Mouse (Mus musculus) adrenal gland, postnatal 25 days (tissue): ENCODE data around the gene Sec24c. TPM values are rescaled to one million over a fixed set of nuclear protein-coding genes. Genes with fewer than 3 reads are reported as not detected.
"Not testable (repeated sequence)": the region's sequence is repeated elsewhere in the genome, so short reads cannot be mapped to it uniquely, and the experiment has no call there.

ENCODE experiments used
- DNase-seq: peaks from one replicate; pipeline ENCODE4 v3.0.0; 2021; ENCODE audit warnings: mixed read lengths
- total RNA-seq: library from RNA; stranded (reverse); gene quantifications from 2 replicates; pipeline ENCODE4 v1.2.3, GENCODE M21; 2021

The Sec24c gene
- total RNA-seq, 1 experiment from 2014 or later: 125 TPM

GRCm38 (mm10) chr14:20698515-20698914 lies 24.4 kb downstream of the Sec24c start:
- DNase-seq: no peak

DNA sequence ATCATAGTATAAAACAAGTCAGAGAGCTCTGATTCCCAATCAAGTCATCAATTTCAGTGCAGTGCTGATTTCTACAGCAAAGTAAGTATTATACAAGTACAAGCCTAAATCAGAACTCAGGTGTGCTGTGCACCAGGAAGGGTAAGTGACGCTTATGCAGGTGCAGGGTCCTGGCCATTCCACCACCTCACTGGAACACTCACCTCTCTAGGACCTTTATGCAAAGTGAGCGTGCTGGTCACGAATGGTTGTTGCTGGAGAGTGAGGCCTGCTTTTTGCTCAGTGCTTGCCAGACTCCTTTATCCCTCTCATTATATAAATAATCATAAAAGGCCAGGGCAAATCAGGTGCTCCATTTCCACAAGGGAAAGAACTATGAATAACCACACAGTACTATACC lies 26.3 kb downstream of the Sec24c start:
- DNase-seq: no peak

- DNase-seq: no peak
These were observed 27.4 kb downstream of the Sec24c start for GRCm38 (mm10) chr14:20701554-20701953.

DNA sequence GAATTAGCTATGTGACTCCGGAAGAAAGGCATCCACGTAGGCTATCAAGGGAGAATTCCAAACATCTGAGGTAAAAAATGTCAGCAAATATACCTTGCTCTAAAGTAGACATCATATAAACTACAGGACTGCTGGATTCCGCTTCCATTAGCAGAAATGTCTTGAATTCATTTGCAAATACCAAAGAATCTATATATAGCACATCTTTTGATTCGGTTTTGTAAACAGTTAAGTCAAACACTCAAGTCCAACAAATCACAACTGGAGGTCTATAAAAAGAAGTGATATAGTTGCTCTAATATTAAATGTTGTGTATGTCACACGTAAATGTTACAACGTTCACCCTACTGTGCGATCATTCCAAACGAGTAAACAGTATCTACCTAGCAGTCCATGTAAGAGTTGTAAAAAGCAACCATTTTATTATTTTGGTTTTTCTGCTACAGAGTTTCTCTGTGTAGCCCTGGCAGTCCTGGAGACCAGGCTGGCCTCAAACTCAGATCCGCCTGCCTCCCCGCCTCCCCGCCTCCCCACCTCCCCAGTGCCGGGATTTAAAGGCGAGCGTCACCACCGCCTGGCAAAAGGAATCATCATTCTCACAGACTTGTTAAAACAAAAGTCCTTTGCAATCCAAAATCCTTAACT lies 28.1 kb downstream of the Sec24c start:
- no peak for DNase-seq

- DNase-seq: peak; percentile 92
These were observed 28.8 kb downstream of the Sec24c start, which contains the start of gene Chchd1 for GRCm38 (mm10) chr14:20702741-20703381. Gene Chchd1 (plus strand): TSS chr14:20703006.

GRCm38 (mm10) chr14:20703461-20703860 lies 29.4 kb downstream of the Sec24c start:
- not testable (repeated sequence) for DNase-seq

DNA sequence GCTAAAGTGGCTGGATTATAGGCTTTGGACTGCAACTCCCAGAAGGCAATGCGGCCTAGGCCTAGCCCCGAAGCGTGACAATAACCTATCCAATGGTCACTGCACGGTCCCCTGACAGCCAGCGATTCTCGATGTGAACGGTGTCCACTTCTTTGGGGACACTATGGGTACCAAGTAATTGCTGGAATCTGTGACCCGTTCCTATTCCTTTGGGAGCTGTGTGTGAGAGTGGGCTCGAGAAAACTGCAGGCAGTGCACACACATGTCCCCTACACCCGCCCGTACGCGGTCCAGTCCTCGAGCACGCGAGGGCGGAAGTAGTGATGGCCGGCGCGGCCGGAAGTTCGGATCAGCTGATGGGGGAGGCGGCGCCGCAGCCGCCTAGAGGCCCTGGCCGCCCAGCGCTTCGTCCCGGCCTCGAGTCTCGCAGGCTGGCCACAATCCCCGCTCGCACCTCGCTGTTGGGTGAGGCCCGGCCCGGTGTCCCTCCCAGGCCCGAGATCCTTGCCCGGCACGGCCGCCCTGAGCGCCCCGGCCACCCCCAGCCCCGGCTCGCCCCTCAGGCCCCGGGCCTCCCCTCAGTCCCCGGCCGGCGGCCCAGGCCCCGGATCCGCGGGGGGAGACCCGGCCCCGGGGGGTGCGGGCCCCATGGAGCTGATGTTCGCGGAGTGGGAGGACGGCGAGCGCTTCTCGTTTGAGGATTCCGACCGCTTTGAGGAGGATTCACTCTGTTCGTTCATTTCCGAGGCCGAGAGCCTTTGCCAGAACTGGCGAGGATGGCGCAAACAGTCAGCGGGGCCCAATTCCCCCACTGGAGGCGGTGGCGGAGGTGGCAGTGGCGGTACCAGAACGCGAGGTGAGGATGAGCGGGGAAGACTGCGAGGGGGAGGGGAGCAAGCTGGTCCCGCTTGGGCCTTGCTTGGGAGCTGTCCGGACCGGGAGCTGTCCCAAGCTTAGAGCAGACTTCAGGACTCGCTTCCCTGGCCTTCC lies 33.4 kb downstream of the Sec24c start, which contains the start of gene Zswim8:
Gene Zswim8, plus strand, starts transcription at position 352 of the 990 bp plus-strand sequence.
- DNase-seq: peak; percentile 89

DNA sequence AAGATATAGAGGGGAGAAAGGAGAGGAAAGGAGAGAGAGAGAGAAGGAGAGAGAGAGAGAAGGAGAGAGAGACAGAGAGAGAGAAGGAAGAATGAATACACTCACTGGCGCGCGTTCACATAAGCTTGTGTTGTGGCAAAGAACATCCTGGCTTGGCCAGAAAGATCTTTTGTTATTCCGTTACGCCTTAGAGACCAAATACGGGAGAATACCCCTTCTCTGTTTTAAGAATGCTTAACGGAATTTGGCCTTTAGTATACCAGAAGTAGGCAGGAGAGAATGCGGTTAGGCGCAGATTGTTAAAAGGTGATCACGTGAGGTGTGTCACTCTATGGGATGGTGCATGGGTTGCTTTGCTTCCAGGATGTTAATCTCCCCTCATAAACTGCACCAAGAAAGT lies 34.1 kb downstream of the Sec24c start:
- no peak for DNase-seq

DNA sequence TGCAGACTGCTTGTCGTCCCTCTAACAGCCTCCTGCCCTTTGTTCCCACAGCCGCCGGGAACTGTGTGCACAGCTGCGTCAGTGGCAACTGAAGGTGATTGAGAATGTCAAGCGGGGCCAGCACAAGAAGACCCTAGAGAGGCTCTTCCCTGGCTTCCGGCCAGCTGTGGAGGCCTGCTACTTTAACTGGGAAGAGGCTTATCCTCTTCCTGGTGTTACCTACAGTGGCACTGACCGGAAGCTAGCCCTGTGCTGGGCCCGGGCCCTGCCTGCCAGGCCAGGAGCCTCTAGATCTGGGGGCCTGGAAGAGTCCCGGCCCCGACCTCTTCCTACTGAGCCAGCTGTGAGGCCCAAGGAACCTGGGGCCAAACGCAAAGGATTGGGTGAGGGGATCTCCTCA lies 39.7 kb downstream of the Sec24c start:
- no peak for DNase-seq

- DNase-seq: no peak
These were observed 44.3 kb downstream of the Sec24c start for GRCm38 (mm10) chr14:20718443-20718842.

DNA sequence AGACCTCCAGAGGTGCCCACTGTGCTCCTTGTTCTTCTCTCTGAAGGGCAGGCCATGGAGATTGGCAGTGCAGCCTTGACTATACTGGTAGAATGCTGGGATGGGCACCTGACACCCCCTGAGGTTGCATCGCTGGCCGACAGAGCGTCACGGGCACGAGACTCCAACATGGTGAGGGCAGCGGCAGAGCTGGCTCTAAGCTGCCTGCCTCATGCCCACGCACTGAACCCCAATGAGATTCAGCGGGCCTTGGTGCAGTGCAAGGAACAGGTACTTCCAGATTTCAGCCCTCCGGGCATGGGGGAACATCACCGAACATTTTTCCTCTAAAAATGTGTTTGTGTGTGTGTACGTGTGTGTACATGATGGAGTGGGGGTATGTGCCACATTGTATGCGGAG lies 45.7 kb downstream of the Sec24c start:
- no peak for DNase-seq

DNA sequence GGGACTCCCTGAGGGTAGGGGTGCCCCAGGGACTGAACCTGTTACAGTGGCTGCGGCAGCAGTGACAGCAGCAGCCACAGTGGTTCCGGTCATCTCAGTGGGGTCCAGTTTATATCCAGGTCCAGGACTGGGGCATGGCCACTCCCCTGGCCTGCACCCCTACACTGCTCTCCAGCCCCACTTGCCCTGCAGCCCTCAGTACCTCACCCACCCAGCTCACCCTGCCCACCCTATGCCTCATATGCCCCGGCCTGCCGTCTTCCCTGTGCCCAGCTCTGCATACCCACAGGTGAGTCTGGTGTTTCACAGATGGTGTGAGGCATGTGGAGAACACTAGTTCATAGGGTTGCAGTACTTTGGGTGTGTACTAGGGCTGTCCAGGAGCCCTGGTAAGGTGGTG lies 47.3 kb downstream of the Sec24c start:
- no peak for DNase-seq

- no peak for DNase-seq
These were observed 48.9 kb downstream of the Sec24c start for GRCm38 (mm10) chr14:20723006-20723405.

DNA sequence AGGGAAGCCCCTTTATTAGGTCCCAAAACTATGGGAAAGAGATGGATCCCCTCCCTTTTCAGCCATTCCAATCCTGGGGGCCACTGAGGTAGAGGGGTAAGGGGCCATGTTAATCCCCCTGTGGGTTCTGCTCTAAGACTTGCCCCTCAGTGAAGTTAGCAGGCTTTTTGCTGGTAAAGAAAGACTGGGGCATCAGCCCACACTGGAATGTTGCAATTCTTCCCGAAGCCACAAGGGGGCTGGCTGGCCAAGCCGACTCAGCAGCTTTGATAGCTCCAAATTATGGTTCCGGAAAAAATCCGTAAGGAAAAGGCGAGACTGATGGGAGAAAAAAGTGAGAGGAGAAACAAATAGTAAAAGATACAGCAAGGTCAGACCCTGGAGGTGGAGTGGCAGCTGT lies 49.9 kb downstream of the Sec24c start:
- DNase-seq: peak; percentile 68

GRCm38 (mm10) chr14:20725660-20726339 lies 51.7 kb downstream of the Sec24c start:
- no peak for DNase-seq

- no peak for DNase-seq
These were observed 55.8 kb downstream of the Sec24c start for GRCm38 (mm10) chr14:20729871-20730270.

- no peak for DNase-seq
These were observed 56.9 kb downstream of the Sec24c start for GRCm38 (mm10) chr14:20730853-20731602.

DNA sequence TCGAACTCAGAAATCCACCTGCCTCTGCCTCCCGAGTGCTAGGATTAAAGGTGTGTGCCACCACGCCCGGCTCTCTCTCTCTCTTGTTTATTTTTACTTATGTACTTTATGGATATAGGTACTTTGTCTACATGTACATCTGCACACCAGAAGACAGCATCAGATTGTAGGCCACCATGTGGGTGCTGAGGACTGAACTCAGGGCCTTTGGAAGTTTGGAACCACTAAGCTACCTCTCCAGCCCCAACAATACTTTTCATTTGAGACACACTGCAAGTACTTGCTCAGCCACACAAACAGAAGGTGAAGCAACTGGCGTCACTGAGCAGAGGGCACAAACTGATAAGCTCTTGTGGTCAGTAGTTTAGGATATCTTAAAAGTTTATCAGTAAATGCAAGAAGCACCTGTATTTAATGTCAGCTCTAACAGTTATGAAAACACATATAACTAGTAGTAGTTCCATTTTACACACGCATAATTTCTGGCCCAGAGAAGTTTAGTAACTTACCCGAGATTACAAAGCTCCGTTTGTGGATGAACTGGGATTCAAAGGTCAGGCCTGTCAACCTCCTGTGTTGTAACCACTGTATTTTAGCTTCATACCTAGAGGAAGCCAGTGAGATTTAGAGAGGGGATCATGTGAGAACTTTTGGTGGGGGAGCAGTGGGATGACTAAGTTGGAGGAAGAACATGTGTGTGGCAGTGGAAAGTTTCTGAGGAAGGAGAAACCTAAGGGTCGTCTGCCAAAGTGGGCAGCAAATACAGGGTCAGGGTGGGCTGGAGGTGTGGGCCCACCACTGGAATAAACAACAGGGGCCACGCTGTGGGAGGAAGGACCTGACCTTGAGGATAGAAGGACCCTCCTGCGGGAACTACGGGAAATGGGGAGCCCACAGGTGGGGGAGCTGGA lies 59.2 kb downstream of the Sec24c start:
- no peak for DNase-seq

DNA sequence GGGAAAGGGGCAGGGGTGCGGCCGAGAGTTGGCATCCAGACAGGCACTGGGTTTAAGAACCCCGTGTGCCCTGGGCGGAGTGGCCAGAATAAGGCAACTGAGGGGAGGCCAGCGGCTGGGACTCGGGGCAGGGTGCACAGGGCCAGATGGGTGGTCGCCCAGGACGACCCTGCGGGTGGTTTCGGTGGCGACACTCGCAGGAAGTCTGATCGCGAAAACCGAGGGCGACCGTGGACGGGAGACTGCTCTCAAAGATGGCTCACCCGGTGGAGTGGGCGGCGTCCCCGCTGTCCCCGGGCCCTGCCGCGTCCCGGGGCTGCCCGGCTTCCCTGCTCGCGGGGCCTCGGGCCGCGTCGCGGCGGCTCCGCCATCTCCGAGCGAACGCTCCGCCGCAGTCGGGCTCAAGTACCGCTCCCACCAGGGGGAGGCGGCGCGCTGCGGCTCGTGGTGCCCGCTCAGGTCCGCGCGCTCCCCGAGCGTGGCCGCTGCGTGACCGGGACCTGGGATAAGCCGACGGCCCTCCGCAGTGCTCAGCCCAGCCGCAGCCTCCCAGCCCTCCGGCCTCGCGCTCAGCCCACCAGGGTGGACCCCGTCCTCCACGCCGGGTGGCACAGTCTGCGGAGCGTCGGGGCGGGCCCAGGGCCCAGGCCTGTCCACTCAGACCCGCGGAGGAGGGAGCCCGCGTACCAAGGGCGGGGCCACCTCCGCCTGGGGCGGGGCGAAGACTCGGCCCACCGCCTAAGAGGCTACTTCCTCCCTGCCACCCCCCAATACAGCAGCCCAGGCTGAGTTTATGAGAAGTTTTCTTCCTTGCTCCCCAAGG lies 60.1 kb downstream of the Sec24c start, which contains the start of gene Ndst2:
Gene Ndst2, minus strand, starts transcription at position 611 of the 823 bp plus-strand sequence.
- DNase-seq: peak; percentile 87
